Mouse (Mus musculus) CH12.LX (cell line): ENCODE measurements around the gene Tspan12.

Experiments
- CTCF ChIP-seq, 2 experiments: IDR thresholded peaks in 1 of 2; conservative IDR thresholded peaks in 1 of 2; 2 replicates each; pipeline ENCODE4 v1.5.1; 2011 to 2012; ENCODE audit warnings: low read depth in 2 of 2, low read length in 2 of 2, improper control_type of control experiment in 1 of 2, inconsistent platforms in 1 of 2, mild to moderate bottlenecking in 1 of 2, moderate library complexity in 1 of 2
- EP300 ChIP-seq: IDR thresholded peaks from 2 replicates; pipeline ENCODE4 v1.6.1; 2011; ENCODE audit warnings: low read length, improper control_type of control experiment
- GABPA ChIP-seq: IDR thresholded peaks from 2 replicates; pipeline ENCODE4 v1.6.1; 2012; ENCODE audit warnings: low read depth, low read length, improper control_type of control experiment, inconsistent platforms; ENCODE audit not compliant: insufficient replicate concordance
- IRF4 ChIP-seq: IDR thresholded peaks from 2 replicates; pipeline ENCODE4 v1.6.1; 2014; ENCODE audit warnings: low read depth, mild to moderate bottlenecking, inconsistent platforms, low read length, improper control_type of control experiment
- MAFK ChIP-seq: IDR thresholded peaks from 2 replicates; pipeline ENCODE4 v1.6.1; 2011; ENCODE audit warnings: low read length, improper control_type of control experiment; ENCODE audit not compliant: insufficient replicate concordance
- MAZ ChIP-seq: IDR thresholded peaks from 2 replicates; pipeline ENCODE4 v1.6.1; 2012; ENCODE audit warnings: low read depth, mild to moderate bottlenecking, inconsistent platforms, low read length, improper control_type of control experiment, moderate library complexity
- MEF2A ChIP-seq: IDR thresholded peaks from 2 replicates; pipeline ENCODE4 v1.6.1; 2014; ENCODE audit warnings: low read depth, mild to moderate bottlenecking, inconsistent platforms, low read length, improper control_type of control experiment, borderline replicate concordance
- MYC ChIP-seq: IDR thresholded peaks from 2 replicates; pipeline ENCODE4 v1.6.1; 2011; ENCODE audit warnings: low read depth, mild to moderate bottlenecking, improper control_type of control experiment, low read length
- NRF1 ChIP-seq: IDR thresholded peaks from 2 replicates; pipeline ENCODE4 v1.6.1; 2014; ENCODE audit warnings: low read depth, mild to moderate bottlenecking, inconsistent platforms, low read length, improper control_type of control experiment, moderate library complexity
- POLR2A ChIP-seq: IDR thresholded peaks from 2 replicates; pipeline ENCODE4 v1.6.1; 2011; ENCODE audit warnings: low read depth, mild to moderate bottlenecking, improper control_type of control experiment, low read length
- TBP ChIP-seq: conservative IDR thresholded peaks from 2 replicates; pipeline ENCODE4 v1.6.1; 2011; ENCODE audit warnings: low read depth, low read length, improper control_type of control experiment
- UBTF ChIP-seq: IDR thresholded peaks from 2 replicates; pipeline ENCODE4 v1.6.1; 2012; ENCODE audit warnings: low read depth, mild to moderate bottlenecking, inconsistent platforms, low read length, improper control_type of control experiment, moderate library complexity
- USF2 ChIP-seq: conservative IDR thresholded peaks from 2 replicates; pipeline ENCODE4 v1.6.1; 2011; ENCODE audit warnings: low read depth, low read length, improper control_type of control experiment
- ZC3H11A ChIP-seq: IDR thresholded peaks from 2 replicates; pipeline ENCODE4 v1.6.1; 2012; ENCODE audit warnings: low read depth, mild to moderate bottlenecking, inconsistent platforms, low read length, improper control_type of control experiment

DNA sequence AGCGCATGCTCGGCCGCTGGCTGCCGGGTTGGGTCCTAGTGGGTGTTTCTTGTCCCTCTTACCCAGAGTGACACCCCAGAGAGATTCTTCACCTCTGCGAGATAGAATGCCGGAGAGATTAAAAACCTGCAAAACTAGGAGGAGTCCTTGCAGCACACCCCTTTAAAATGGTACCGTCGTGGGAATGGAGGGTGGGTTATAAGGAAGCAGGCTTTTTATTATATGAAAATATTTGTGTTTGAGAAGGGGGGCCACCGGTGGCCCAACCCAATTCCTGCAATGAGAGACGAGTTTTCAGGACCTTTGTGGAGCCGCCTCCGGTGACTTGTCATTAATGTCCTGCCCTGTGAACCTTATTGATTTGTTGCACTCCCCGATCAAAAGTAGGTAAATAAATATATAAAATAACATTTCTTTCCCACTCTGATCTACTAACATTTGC, at the start of gene Tspan12:
- TF ChIP-seq POLR2A (no peak), MAFK (no peak), CTCF (conservative IDR thresholded peaks at IDR 0.05 in 1 of 2, IDR thresholded peaks at IDR 0.05 in 1 of 2; ENCODE audit: low read depth in 2 of 2, low read length in 2 of 2) (no peak), MYC (no peak), ZC3H11A (no peak), USF2 (no peak), TBP (no peak), EP300 (no peak), GABPA (no peak), MAZ (no peak), NRF1 (no peak), UBTF (no peak), MEF2A (no peak), IRF4 (no peak)
